8 mouse cellular contexts compared by ENCODE assay signal in the genomic region with DNA sequence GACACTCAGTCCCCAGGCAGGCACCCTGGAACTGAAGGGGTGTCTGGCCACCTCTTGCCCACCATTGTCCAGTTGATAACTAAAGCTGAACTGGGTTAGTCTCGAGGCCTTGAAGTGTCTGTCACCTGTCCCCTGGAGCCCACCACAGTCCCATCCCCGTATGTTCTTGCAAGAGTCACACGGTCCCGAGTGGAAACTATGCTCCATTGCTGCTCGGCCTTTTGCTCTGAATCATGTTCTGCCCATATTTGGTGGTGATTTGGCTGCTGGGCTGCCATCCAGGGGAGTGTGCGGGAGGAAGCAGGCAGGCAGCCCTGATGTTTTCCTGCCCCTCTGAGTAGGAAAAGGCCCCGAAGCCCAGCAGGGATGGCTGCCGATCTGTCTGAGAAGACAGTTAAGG. TPM values are rescaled to one million over a fixed set of nuclear protein-coding genes. Genes with fewer than 3 reads are reported as not detected.
DNase-seq lines count a peak whose midpoint lies in the region; ATAC-seq and TF ChIP-seq lines count a peak whose summit lies in the region.

No protein-coding gene starts in this region.

- no peak for TF ChIP-seq CTCF in bone marrow, adult 2 months (IDR thresholded peaks at IDR 0.05; ENCODE audit: control insufficient read depth, insufficient read depth, low read length)

- no peak overlapping the region for H3K4me3 ChIP-seq in bone marrow, adult 2 months (replicated peaks; ENCODE audit: control insufficient read depth, low read depth, low read length)
- no peak overlapping the region for H3K4me3 ChIP-seq in intestine, embryonic 16.5 days (ENCODE audit: low read length)
- no peak overlapping the region for H3K4me3 ChIP-seq in liver, embryonic 16.5 days (ENCODE audit: low read depth, low read length)

- ATAC-seq in intestine, embryonic 16.5 days, result no peak
- no peak for ATAC-seq in liver, embryonic 16.5 days (ENCODE audit: low read depth)

- H3K4me2 ChIP-seq in intestine, embryonic 16.5 days (ENCODE audit: low read depth, low read length), result no peak overlapping the region
- no peak overlapping the region for H3K4me2 ChIP-seq in liver, embryonic 16.5 days (ENCODE audit: low read depth, low read length)

- H3K27ac ChIP-seq in bone marrow, adult 2 months (ENCODE audit: control insufficient read depth, insufficient read depth, low read depth, low read length, poor library complexity), result peak overlapping the region; percentile 39; the same call in 1 of the 2 replicates
- H3K27ac ChIP-seq in intestine, embryonic 16.5 days (ENCODE audit: low read length), result peak overlapping the region; percentile 89
- H3K27ac ChIP-seq in liver, embryonic 16.5 days (ENCODE audit: low read length), result peak overlapping the region; percentile 2; the same call in 1 of the 2 replicates

- H3K27me3 ChIP-seq in intestine, embryonic 16.5 days (replicated peaks; ENCODE audit: control insufficient read depth, insufficient read depth, low read length), result no peaks in the 10 kb centered on the region
- no peaks in the 10 kb centered on the region for H3K27me3 ChIP-seq in liver, embryonic 16.5 days (ENCODE audit: control insufficient read depth, insufficient read depth, low read depth, low read length)

- peak overlapping the region; percentile 54 for H3K9ac ChIP-seq in intestine, embryonic 16.5 days (ENCODE audit: low read depth, low read length)
- H3K9ac ChIP-seq in liver, embryonic 16.5 days (ENCODE audit: low read depth, low read length), result no peak overlapping the region

- peak; percentile 63 to 76 for DNase-seq in left cerebral cortex, adult 18-20 months (ENCODE audit: low spot score in 2 of 2)
- no peak for DNase-seq in left cerebral cortex, adult 11 months (ENCODE audit: low spot score)
- peak; percentile 99 for DNase-seq in heart, adult 11 months
- peak; percentile 77 for DNase-seq in skeletal muscle tissue, adult 2 months (ENCODE audit: low read depth, low spot score)
- DNase-seq in thymus, adult 18-20 months, result no peak

- no peaks in the 10 kb centered on the region for H3K36me3 ChIP-seq in intestine, embryonic 16.5 days (ENCODE audit: control insufficient read depth, insufficient read depth, low read length)
- H3K36me3 ChIP-seq in liver, embryonic 16.5 days (ENCODE audit: control insufficient read depth, insufficient read depth), result peaks cover 19% of the 10 kb centered on the region

- no peak for TF ChIP-seq POLR2A in bone marrow, adult 2 months (IDR thresholded peaks at IDR 0.05; ENCODE audit: borderline replicate concordance, control insufficient read depth, low read depth, low read length)

- 40% methylated on average over 8 of the region's 8 CpGs for WGBS in bone marrow, adult 2 months
- WGBS in intestine, embryonic 16.5 days, result 43% methylated on average over 8 of the region's 8 CpGs
- WGBS in liver, embryonic 16.5 days (ENCODE audit: insufficient replicate concordance), result 76% methylated on average over 8 of the region's 8 CpGs

- no peaks in the 10 kb centered on the region for H3K9me3 ChIP-seq in intestine, embryonic 16.5 days (ENCODE audit: control insufficient read depth, low read length)
- no peaks in the 10 kb centered on the region for H3K9me3 ChIP-seq in liver, embryonic 16.5 days (replicated peaks; ENCODE audit: control insufficient read depth, low read length)

- H3K4me1 ChIP-seq in bone marrow, adult 2 months (ENCODE audit: control insufficient read depth, insufficient read depth, low read length), result peaks cover 15% of the 10 kb centered on the region
- H3K4me1 ChIP-seq in intestine, embryonic 16.5 days (ENCODE audit: control insufficient read depth, insufficient read depth, low read length), result peaks cover 88% of the 10 kb centered on the region
- peaks cover 42% of the 10 kb centered on the region for H3K4me1 ChIP-seq in liver, embryonic 16.5 days (ENCODE audit: control insufficient read depth, low read depth, low read length)

RNA-seq across cellular contexts. Expression of a gene that starts 9.7 kb away (rescaled TPM):
- total RNA-seq in left cerebral cortex, adult 18-20 months (2021), result 1 to 10 TPM; 7.0 to 7.9 TPM
- polyA plus RNA-seq in bone marrow, adult 2 months (2011; ENCODE audit: insufficient read depth, insufficient read length, low replicate concordance, missing spikeins), result 3.4 and 5.6 TPM in 2 replicates
- polyA plus RNA-seq in intestine, embryonic 16.5 days (2015; fragmentation: Nextera tagmentation; extraction: Ambion mirVana), result 14.7 and 18.2 TPM in 2 replicates
- polyA plus RNA-seq in liver, embryonic 16.5 days (2015; fragmentation: Nextera tagmentation; extraction: Ambion mirVana), result 7.1 and 7.2 TPM in 2 replicates

RNA-seq across cellular contexts. Expression of a gene that starts 18.1 kb away (rescaled TPM):
- total RNA-seq in left cerebral cortex, adult 18-20 months (2021), result under 1 TPM; 0.59 to 0.91 TPM
- 0.97 and 2.3 TPM in 2 replicates for polyA plus RNA-seq in bone marrow, adult 2 months (2011; ENCODE audit: insufficient read depth, insufficient read length, low replicate concordance, missing spikeins)
- 0.10 and 0.16 TPM in 2 replicates for polyA plus RNA-seq in intestine, embryonic 16.5 days (2015; fragmentation: Nextera tagmentation; extraction: Ambion mirVana)
- 0.28 and 0.30 TPM in 2 replicates for polyA plus RNA-seq in liver, embryonic 16.5 days (2015; fragmentation: Nextera tagmentation; extraction: Ambion mirVana)

RNA-seq across cellular contexts. Expression of a gene that starts 22.2 kb away (rescaled TPM):
- 10 to 100 TPM; 22.5 to 24.6 TPM for total RNA-seq in left cerebral cortex, adult 18-20 months (2021)
- polyA plus RNA-seq in bone marrow, adult 2 months (2011; ENCODE audit: insufficient read depth, insufficient read length, low replicate concordance, missing spikeins), result 11.2 and 25.5 TPM in 2 replicates
- polyA plus RNA-seq in intestine, embryonic 16.5 days (2015; fragmentation: Nextera tagmentation; extraction: Ambion mirVana), result 44.4 and 47.1 TPM in 2 replicates
- 20.1 and 20.5 TPM in 2 replicates for polyA plus RNA-seq in liver, embryonic 16.5 days (2015; fragmentation: Nextera tagmentation; extraction: Ambion mirVana)

RNA-seq across cellular contexts. Expression of a gene that starts 27.0 kb away (rescaled TPM):
- 10 to 100 TPM; 39.5 to 46.6 TPM for total RNA-seq in left cerebral cortex, adult 18-20 months (2021)
- polyA plus RNA-seq in bone marrow, adult 2 months (2011; ENCODE audit: insufficient read depth, insufficient read length, low replicate concordance, missing spikeins), result 15.3 and 23.6 TPM in 2 replicates
- 78.6 and 87.5 TPM in 2 replicates for polyA plus RNA-seq in intestine, embryonic 16.5 days (2015; fragmentation: Nextera tagmentation; extraction: Ambion mirVana)
- polyA plus RNA-seq in liver, embryonic 16.5 days (2015; fragmentation: Nextera tagmentation; extraction: Ambion mirVana), result 23.8 and 24.5 TPM in 2 replicates

RNA-seq across cellular contexts. Expression of a gene that starts 35.1 kb away (rescaled TPM):
- total RNA-seq in left cerebral cortex, adult 18-20 months (2021), result 1 to 10 TPM; 3.0 to 3.6 TPM
- polyA plus RNA-seq in bone marrow, adult 2 months (2011; ENCODE audit: insufficient read depth, insufficient read length, low replicate concordance, missing spikeins), result 12.6 and 14.3 TPM in 2 replicates
- polyA plus RNA-seq in intestine, embryonic 16.5 days (2015; fragmentation: Nextera tagmentation; extraction: Ambion mirVana), result 15.0 and 18.1 TPM in 2 replicates
- polyA plus RNA-seq in liver, embryonic 16.5 days (2015; fragmentation: Nextera tagmentation; extraction: Ambion mirVana), result 11.7 and 11.8 TPM in 2 replicates

Comparison
In these comparisons a context has a peak if more than half of its experiments do, and no peak if none do; other contexts are left out.
1. DNase-seq: peak in left cerebral cortex, adult 18-20 months (2 of 2), heart, adult 11 months (single experiment) and skeletal muscle tissue, adult 2 months (single experiment); none in left cerebral cortex, adult 11 months (single experiment) and thymus, adult 18-20 months (0 of 2).
2. H3K27ac ChIP-seq: peak in every context shown above with its lines; median percentile 89 in intestine, embryonic 16.5 days; 39 in bone marrow, adult 2 months; 2 in liver, embryonic 16.5 days.